Mouse (Mus musculus): Measurements from ENCODE around the gene Tprkb. TPM values are rescaled to one million over a fixed set of nuclear protein-coding genes. Genes with fewer than 3 reads are reported as not detected.
"Not testable (repeated sequence)": the region's sequence is repeated elsewhere in the genome, so short reads cannot be mapped to it uniquely, and the experiment has no call there.

Gene Tprkb
- polyA plus RNA-seq, 1 experiment from 2014 or later, result 48.4 TPM

DNA sequence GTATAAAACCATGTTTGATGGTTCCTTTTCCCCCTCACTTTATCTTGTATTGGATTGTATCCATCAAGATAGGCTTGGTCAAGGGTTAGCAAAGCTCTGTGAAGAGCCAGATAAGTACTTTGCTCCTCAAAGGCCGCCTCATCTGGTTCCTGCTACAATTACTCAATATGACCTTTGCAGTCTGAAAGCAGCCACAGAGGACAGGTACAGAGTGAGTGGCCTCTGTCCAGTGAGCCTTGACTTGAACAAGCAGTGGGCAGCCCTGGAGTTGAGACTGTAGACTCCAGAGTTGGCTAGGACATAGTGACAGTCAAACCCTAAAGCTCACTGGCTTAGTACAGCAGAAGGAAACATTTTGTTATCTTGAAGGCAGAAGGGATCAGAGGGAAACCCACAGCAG, 17.6 kb downstream of the Tprkb start:
- ATAC-seq, result peak; percentile 94
- Histone ChIP-seq H3K4me2 (ENCODE audit: low read depth, low read length) (no peak overlapping the region), H3K27ac (ENCODE audit: low read length) (peak overlapping the region; percentile 40), H3K36me3 (ENCODE audit: control insufficient read depth, insufficient read depth, low read length) (peaks cover 15% of the 10 kb centered on the region), H3K4me1 (ENCODE audit: control insufficient read depth, insufficient read depth, low read length) (no peaks in the 10 kb centered on the region), H3K4me3 (ENCODE audit: low read length) (no peak overlapping the region), H3K9ac (ENCODE audit: low read depth, low read length) (no peak overlapping the region), H3K27me3 (replicated peaks; ENCODE audit: control insufficient read depth, insufficient read depth, low read length) (no peaks in the 10 kb centered on the region), H3K9me3 (ENCODE audit: control insufficient read depth, low read length) (no peaks in the 10 kb centered on the region)
- WGBS, result 59% methylated on average over 1 of the region's 1 CpGs

DNA sequence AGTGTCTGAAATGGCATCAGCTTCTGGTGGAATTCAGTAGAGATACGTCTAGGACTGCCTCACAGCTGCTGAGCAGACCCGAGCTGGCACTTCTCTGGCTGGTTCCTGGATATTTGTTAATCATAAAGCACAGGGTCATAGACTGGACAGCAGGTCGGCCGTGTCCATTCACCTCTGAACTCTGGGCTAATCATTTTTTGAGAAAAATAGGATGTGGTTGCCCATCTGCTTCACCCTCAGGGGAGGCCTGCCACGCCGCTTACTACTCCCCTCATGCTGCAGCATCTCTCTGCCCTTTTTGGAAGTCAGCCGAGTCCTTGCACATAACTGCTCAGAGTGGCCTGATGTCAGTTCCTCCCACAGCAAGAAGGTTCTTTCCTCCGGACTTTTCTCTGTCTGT, 22.4 kb downstream of the Tprkb start:
- ATAC-seq, result no peak
- Histone ChIP-seq H3K27ac (ENCODE audit: low read length) (no peak overlapping the region), H3K27me3 (replicated peaks; ENCODE audit: control insufficient read depth, insufficient read depth, low read length) (no peaks in the 10 kb centered on the region), H3K9ac (ENCODE audit: low read depth, low read length) (no peak overlapping the region), H3K4me3 (ENCODE audit: low read length) (no peak overlapping the region), H3K4me1 (ENCODE audit: control insufficient read depth, insufficient read depth, low read length) (peaks cover 7% of the 10 kb centered on the region; the same call in 1 of the 2 replicates), H3K4me2 (ENCODE audit: low read depth, low read length) (no peak overlapping the region), H3K9me3 (ENCODE audit: control insufficient read depth, low read length) (no peaks in the 10 kb centered on the region), H3K36me3 (ENCODE audit: control insufficient read depth, insufficient read depth, low read length) (no peaks in the 10 kb centered on the region)
- 76% methylated on average over 8 of the region's 8 CpGs for WGBS

DNA sequence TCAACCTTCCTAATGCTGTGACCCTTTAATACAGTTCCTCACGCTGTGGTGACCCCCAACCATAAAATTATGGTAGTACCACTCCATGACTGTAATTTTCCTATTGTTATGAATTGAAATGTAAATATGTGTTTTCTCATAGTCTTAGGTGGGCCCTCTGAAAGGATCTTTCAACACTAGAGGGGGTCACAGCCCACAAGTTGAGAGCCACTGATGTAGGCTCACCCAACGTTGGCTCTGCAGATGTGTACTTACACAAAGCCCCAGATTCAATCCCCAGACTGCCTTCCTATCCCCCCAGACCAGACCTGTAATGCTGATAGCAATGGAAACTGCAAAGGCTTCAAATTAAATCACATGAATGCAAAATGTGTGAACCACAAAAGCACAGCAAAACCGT, 24.0 kb downstream of the Tprkb start:
- no peak for ATAC-seq
- 72% methylated on average over 3 of the region's 3 CpGs for WGBS

DNA sequence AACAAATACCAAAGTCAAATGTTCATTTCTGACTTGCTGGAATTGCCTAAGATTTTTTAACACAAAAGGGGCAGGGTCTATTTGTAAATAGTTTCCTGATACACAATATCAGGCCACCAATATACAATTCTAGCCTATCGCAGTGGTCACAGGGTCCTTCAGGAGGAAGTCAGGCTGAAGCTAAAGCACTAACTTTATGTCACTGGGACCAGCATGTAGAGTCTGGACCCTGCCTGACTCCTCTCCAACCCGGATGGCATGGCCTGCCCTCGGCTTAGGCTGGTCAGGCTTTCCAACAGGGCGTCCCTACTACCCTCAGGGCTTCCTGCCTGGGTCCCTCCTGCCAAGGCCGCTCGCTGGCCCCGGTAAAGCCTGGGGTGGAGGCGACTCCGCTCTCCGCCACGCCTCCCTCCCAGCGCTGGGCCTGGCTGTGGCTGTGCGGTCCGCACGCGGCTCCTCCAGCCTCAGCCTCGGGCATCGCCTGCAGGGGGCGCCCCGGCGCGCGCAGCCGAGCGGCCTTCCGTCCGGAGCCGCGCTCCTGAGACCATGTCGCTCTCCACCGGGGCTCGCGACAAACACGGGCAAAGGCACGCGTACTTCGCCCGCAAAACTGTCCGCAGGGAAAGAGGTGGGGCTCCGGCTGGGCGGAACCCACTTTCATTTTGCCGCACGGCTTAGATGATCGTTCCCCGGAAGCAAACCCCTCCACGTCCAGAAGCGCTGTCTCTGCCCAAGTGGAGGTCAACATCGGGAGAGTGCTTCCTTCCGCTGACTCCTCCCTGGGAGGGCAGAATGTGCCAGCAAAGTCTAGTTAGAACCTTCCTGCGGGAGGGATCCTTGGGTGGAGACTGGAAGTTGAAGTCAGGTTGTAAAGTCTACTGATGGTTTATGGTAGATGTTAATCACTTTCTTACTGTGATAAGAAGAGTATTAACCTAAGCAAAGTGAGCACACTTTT, 25.1 kb downstream of the Tprkb start:
- 1% methylated on average over 48 of the region's 50 CpGs for WGBS

More for the DNA sequence above, 24.0 kb downstream of the Tprkb start:
- Histone ChIP-seq H3K4me3 (ENCODE audit: low read length) (no peak overlapping the region), H3K9me3 (ENCODE audit: control insufficient read depth, low read length) (no peaks in the 10 kb centered on the region), H3K9ac (ENCODE audit: low read depth, low read length) (no peak overlapping the region), H3K27me3 (replicated peaks; ENCODE audit: control insufficient read depth, insufficient read depth, low read length) (no peaks in the 10 kb centered on the region), H3K4me2 (ENCODE audit: low read depth, low read length) (no peak overlapping the region), H3K36me3 (ENCODE audit: control insufficient read depth, insufficient read depth, low read length) (no peaks in the 10 kb centered on the region), H3K27ac (ENCODE audit: low read length) (no peak overlapping the region), H3K4me1 (ENCODE audit: control insufficient read depth, insufficient read depth, low read length) (peaks cover 7% of the 10 kb centered on the region; the same call in 1 of the 2 replicates)

DNA sequence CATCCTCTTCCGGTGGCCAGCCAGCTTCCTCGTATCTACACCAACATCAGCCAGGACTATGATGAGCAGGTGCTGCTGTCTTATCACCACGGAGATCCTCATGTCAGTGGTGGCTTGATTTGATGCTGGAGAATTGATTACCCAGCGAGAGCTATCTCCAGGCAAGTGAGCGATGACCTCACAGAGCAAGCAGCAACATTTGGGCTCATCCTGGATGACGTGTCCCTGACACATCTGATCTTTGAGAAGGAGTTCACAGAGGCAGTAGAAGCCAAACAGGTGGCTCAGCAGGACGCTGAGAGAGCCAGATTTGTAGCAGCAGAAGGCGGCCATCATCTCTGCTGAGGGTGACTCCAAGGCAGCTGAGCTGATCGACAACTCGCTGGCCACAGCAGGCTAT, 27.0 kb downstream of the Tprkb start:
- 73% methylated on average over 10 of the region's 10 CpGs for WGBS
- Histone ChIP-seq H3K9me3 (ENCODE audit: control insufficient read depth, low read length) (no peaks in the 10 kb centered on the region), H3K36me3 (ENCODE audit: control insufficient read depth, insufficient read depth, low read length) (peaks cover 4% of the 10 kb centered on the region; the same call in 1 of the 2 replicates), H3K4me3 (ENCODE audit: low read length) (no peak overlapping the region), H3K27ac (ENCODE audit: low read length) (no peak overlapping the region), H3K4me1 (ENCODE audit: control insufficient read depth, insufficient read depth, low read length) (peaks cover 7% of the 10 kb centered on the region; the same call in 1 of the 2 replicates), H3K9ac (ENCODE audit: low read depth, low read length) (no peak overlapping the region), H3K27me3 (replicated peaks; ENCODE audit: control insufficient read depth, insufficient read depth, low read length) (no peaks in the 10 kb centered on the region), H3K4me2 (ENCODE audit: low read depth, low read length) (no peak overlapping the region)
- ATAC-seq, result no peak

More for the DNA sequence above, 25.1 kb downstream of the Tprkb start:
- peak; percentile 97 for ATAC-seq
- H3K9me3 ChIP-seq (ENCODE audit: control insufficient read depth, low read length); H3K4me1 ChIP-seq (ENCODE audit: control insufficient read depth, insufficient read depth, low read length); H3K36me3 ChIP-seq (ENCODE audit: control insufficient read depth, insufficient read depth, low read length); H3K27me3 ChIP-seq (replicated peaks; ENCODE audit: control insufficient read depth, insufficient read depth, low read length): not testable (repeated sequence)
- H3K27ac ChIP-seq (ENCODE audit: low read length), result peak overlapping the region; percentile 86
- H3K4me2 ChIP-seq (ENCODE audit: low read depth, low read length), result peak overlapping the region; percentile 68
- H3K4me3 ChIP-seq (ENCODE audit: low read length), result peak overlapping the region; percentile 50
- H3K9ac ChIP-seq (ENCODE audit: low read depth, low read length), result peak overlapping the region; percentile 75

DNA sequence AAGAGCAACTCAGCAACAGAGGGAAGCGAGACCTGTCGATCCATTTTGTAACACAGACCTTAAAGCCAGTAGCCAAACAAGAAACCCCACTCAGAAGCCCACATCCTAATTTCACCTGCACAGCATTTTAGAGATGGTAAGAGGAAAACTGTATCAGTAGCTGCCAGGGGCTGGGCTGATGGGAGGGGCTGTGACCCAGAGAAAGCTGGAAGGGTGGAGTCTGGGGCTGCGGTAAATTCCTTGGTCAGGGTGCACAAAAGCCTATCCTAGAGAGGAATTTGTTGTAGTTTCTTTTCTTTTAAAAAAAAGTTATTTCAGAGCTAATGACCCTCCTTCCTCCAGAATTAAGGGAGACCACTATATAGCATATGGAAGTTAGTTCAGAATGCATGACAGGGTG, 30.8 kb downstream of the Tprkb start:
- Histone ChIP-seq H3K36me3 (ENCODE audit: control insufficient read depth, insufficient read depth, low read length) (peaks cover 23% of the 10 kb centered on the region), H3K9me3 (ENCODE audit: control insufficient read depth, low read length) (no peaks in the 10 kb centered on the region), H3K4me2 (ENCODE audit: low read depth, low read length) (no peak overlapping the region), H3K9ac (ENCODE audit: low read depth, low read length) (no peak overlapping the region), H3K27ac (ENCODE audit: low read length) (no peak overlapping the region), H3K27me3 (replicated peaks; ENCODE audit: control insufficient read depth, insufficient read depth, low read length) (no peaks in the 10 kb centered on the region), H3K4me1 (ENCODE audit: control insufficient read depth, insufficient read depth, low read length) (peaks cover 2% of the 10 kb centered on the region; the same call in 1 of the 2 replicates), H3K4me3 (ENCODE audit: low read length) (no peak overlapping the region)
- WGBS, result 96% methylated on average over 3 of the region's 3 CpGs
- ATAC-seq, result no peak

DNA sequence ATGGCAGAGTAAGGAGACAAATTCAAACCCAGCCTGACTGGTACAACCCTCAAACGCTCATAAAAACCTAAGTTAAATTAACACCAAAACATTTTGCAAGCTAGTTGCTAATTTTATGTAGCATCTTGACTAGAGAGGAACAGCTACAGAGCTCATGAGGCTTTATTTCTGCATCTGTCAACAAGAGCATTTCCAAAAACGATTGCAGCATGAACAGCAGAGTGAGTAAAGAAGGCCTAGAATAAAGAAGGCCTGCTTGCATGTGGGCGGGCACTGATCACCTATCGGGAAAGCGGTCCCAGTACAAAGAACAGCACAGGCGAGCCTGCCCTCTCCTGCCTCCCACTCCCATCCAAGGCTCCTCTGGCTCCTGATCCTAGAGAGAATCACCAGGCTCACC, 36.9 kb downstream of the Tprkb start:
- 80% methylated on average over 6 of the region's 6 CpGs for WGBS
- no peak for ATAC-seq
- Histone ChIP-seq H3K4me2 (ENCODE audit: low read depth, low read length) (no peak overlapping the region), H3K9ac (ENCODE audit: low read depth, low read length) (no peak overlapping the region), H3K36me3 (ENCODE audit: control insufficient read depth, insufficient read depth, low read length) (peaks cover 46% of the 10 kb centered on the region), H3K4me1 (ENCODE audit: control insufficient read depth, insufficient read depth, low read length) (no peaks in the 10 kb centered on the region), H3K27ac (ENCODE audit: low read length) (no peak overlapping the region), H3K4me3 (ENCODE audit: low read length) (no peak overlapping the region), H3K9me3 (ENCODE audit: control insufficient read depth, low read length) (no peaks in the 10 kb centered on the region), H3K27me3 (replicated peaks; ENCODE audit: control insufficient read depth, insufficient read depth, low read length) (no peaks in the 10 kb centered on the region)

DNA sequence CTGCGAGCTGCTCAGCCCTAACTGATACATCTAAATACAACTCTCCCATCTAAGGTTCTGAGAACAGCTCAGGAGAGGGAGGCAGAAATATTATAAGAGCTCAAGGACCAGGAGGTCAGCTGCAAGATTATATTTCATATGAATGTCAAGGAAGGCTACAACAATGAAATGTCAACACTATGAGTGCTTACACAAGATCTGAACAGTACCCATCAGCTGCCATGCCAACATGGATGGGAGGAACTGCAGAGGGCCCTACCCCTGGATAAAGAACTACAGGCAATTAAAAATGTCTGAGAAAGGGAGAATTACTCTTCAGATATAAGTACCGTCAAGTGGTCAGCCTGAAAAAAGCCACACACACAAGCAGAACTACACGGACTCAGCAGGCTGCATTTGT, 45.9 kb downstream of the Tprkb start:
- H3K36me3 ChIP-seq (ENCODE audit: control insufficient read depth, insufficient read depth, low read length), result peaks cover 5% of the 10 kb centered on the region
- H3K4me2 ChIP-seq (ENCODE audit: low read depth, low read length), result no peak overlapping the region
- 82% methylated on average over 3 of the region's 3 CpGs for WGBS
- no peak overlapping the region for H3K9ac ChIP-seq (ENCODE audit: low read depth, low read length)
- no peaks in the 10 kb centered on the region for H3K9me3 ChIP-seq (ENCODE audit: control insufficient read depth, low read length)
- H3K27ac ChIP-seq (ENCODE audit: low read length), result no peak overlapping the region
- no peak for ATAC-seq
- no peaks in the 10 kb centered on the region for H3K27me3 ChIP-seq (replicated peaks; ENCODE audit: control insufficient read depth, insufficient read depth, low read length)
- H3K4me1 ChIP-seq (ENCODE audit: control insufficient read depth, insufficient read depth, low read length), result peaks cover 10% of the 10 kb centered on the region
- no peak overlapping the region for H3K4me3 ChIP-seq (ENCODE audit: low read length)

DNA sequence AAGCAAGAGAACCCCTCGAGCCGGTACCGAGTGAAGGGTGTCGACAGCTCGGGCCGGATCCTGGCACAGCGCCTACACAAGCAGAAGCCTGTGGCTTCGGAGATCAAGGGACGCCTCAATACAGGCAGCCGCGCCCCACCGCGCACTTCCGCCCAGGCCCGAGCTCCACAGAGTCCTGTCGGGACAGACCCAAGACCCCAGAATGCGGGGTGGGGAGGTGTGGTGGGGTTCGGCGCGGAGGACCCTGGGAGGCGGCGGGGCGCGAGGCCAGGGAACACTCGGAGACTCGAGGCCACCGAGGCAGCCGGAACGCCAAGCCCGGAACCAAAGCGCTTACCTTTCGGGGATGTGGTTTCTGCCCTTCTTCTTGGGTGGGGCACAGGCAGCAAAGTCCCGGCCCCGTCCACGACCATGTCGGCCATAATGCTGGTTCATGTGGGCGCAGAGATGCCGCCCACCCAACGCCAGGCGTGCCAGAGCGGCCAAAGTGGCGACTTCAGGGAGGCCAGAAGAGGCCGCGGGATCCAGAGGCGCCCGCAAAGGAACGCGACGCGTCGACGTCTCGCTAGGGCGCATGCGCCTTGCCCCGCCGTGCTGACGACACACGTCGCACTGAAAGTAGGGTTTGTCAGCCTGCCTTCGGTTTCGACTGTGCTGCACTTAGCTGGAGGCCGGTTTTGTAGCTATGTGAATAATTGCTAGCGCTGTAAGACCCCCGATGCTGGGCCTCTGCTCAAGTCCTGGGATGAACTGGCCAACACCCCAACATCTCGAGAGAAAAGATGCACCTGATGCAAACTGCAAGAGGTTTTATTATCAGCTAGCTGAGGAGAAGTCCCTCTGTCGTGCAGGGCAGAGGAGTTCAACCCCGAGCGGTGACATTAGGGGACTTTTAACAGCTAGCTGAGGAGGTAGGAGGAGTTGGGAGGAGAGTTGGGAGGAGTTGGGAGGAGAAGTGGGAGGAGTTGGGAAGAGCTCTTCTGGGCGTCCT, 49.7 kb downstream of the Tprkb start, which contains the start of gene Dusp11:
Gene Dusp11, minus strand, starts transcription at position 567 of the 991 bp plus-strand sequence.
- Histone ChIP-seq H3K4me2 (ENCODE audit: low read depth, low read length) (peak within 1 kb of the TSS; percentile 77), H3K9ac (ENCODE audit: low read depth, low read length) (peak within 1 kb of the TSS; percentile 98), H3K27ac (ENCODE audit: low read length) (peak within 1 kb of the TSS; percentile 98), H3K4me1 (ENCODE audit: control insufficient read depth, insufficient read depth, low read length) (peaks cover 10% of the 10 kb centered on the region), H3K36me3 (ENCODE audit: control insufficient read depth, insufficient read depth, low read length) (no peaks in the 10 kb centered on the region), H3K4me3 (ENCODE audit: low read length) (peak within 1 kb of the TSS; percentile 84), H3K9me3 (ENCODE audit: control insufficient read depth, low read length) (no peaks in the 10 kb centered on the region), H3K27me3 (replicated peaks; ENCODE audit: control insufficient read depth, insufficient read depth, low read length) (no peaks in the 10 kb centered on the region)
- WGBS, result under 1% methylated on average over 68 of the region's 70 CpGs
- peak; percentile 98 for ATAC-seq

All from intestine, embryonic 16.5 days (tissue).